Mouse (Mus musculus): ENCODE results near the gene Heyl. TPM values are rescaled to one million over a fixed set of nuclear protein-coding genes. Genes with fewer than 3 reads are reported as not detected.

Gene Heyl
- total RNA-seq (2023), result 0.09 TPM in 1 of 2 replicates, not detected in the other

DNA sequence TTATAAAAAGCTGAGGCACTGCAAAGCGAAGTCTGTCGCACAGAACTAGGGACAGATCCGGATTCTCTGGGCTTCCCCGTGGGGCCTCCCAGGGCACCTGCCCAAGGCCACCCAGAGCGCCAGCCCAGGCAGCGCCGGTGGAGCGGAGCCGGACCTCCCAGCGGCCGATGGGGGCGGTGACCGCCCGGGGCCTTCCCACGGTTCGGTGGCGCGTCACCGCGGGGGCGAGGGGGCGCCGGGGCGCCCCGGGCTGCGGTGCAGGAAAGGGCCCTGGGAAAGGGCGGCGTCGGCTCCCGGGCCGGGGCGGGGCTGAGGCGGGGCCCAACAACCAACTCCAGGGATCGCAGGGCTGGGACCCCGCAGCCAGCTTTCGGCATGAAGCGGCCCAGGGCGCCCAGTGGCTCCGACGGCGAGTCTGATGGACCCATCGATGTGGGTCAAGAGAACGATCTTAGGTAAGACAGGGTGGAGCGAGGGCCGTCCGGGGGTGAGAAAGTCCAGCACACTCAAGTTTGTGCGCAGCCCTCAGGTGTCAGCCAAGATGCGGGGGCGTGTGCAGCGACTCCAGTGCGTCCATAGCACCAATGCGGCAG, at the start of gene Heyl:
Gene Heyl, plus strand, starts transcription at position 65 of the 593 bp plus-strand sequence.

DNA sequence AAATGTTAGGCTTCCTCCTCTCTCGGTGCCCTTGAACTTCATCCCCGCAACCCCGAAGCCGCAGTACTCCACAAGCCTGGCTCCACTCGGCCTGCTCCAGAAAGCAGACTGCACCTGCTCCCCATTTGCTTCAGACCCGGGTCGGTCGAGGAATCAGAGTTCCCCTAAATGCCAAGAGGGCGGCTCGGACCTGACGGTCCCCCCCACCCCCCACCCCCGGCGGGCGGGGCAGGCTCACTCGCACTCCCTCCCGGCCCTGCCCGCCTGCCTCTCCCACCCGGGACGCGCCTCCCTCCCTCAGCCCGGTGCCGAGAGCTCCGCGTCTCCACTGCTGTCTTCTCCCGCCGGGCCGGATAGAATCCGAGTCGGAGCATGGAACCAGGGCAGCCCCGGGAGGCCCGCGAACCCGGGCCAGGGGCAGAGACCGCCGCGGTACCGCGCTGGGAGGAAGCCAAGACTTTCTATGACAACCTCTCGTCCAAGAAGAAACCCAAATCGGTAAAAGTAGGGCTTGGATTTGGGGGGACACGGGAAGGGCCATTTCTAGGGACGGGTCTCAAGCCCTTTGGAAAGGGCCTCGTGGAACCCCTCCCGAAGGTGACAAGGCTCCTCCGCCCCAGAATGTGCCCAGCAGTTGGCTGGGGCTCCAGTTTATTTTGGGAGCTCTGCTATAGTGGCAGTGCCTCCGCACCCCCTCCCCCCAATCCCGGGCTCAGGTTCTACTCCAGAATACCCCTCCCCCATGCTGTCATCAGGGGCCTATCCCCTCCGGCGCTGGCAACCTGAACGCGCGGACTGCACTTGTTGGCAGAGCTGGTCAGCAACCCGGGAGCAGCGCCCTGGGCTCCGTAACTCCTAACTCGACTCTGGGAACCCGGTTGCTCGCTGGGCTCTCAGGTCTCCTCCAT, 31.9 kb upstream of the Heyl start, which contains the start of gene Nt5c1a:
Gene Nt5c1a, plus strand, starts transcription at position 319 of the 908 bp plus-strand sequence.

DNA sequence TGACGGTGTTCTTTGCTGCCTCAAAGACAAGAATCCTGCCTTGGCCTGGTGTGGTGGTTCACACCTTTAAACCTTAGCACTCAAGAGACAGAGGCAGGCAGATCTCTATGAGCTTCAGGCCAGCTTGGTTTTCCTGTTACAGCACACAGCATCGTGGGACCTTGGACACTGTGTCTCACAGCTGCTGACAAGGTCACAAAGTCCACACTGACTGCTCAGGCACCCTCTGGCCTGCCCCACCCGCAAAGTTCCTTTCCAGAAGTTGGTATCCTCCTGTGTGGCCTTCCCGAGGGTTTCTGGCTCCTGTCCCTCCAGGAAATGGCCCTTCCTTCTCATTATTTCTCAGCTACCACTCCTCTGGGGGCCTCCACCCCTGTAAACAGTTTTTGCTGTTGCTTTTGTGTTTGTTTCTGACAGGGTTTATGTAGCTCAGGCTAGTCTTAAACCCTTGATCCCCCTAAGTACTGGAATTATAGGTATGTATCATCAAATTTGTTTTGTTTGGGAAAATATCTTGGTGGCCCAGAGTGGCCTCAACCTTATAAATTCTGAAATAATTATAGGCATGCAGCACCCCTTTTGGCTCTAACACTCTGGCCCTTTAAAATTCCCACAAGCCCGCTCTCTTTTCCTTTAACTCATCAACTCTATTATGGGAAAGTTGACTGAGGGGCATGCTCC, 28.5 kb downstream of the Heyl start, which contains the start of gene Pabpc4:
Gene Pabpc4, plus strand, starts transcription at position 631 of the 681 bp plus-strand sequence.

Other genes starting within 250 kb of the Heyl start
- gene Mycl, start 237.9 kb upstream of the Heyl start, total RNA-seq (2023), result 0.60 and 1.00 TPM in 2 replicates
- gene Trit1, start 217.0 kb upstream of the Heyl start, total RNA-seq (2023), result 4.1 and 7.0 TPM in 2 replicates
- not detected in 2 replicates for gene Bmp8b, start 128.4 kb upstream of the Heyl start, total RNA-seq (2023)
- not detected in 2 replicates for gene Oxct2b, start 117.3 kb upstream of the Heyl start, total RNA-seq (2023)
- gene Ppie, start 93.6 kb upstream of the Heyl start, total RNA-seq (2023), result 16.3 and 18.4 TPM in 2 replicates
- not detected in 2 replicates for gene Hpcal4, start 50.3 kb upstream of the Heyl start, total RNA-seq (2023)
- not detected in 2 replicates for gene Nt5c1a, start 32.1 kb upstream of the Heyl start, total RNA-seq (2023)
- 32.1 and 41.8 TPM in 2 replicates for gene Pabpc4, start 28.8 kb downstream of the Heyl start, total RNA-seq (2023)
- 0.23 TPM in 1 of 2 replicates, not detected in the other for gene Oxct2a, start 90.1 kb downstream of the Heyl start, total RNA-seq (2023)
- gene Bmp8a, start 109.7 kb downstream of the Heyl start, total RNA-seq (2023), result 0.73 and 0.77 TPM in 2 replicates